Mouse (Mus musculus) lung, adult 2 months (tissue): ENCODE measurements around the gene Sulf2. TPM values are rescaled to one million over a fixed set of nuclear protein-coding genes. Genes with fewer than 3 reads are reported as not detected.

Experiments
- DNase-seq: peaks from one replicate; pipeline ENCODE4 v3.0.0; 2022
- H3K4me1 ChIP-seq: fragments of 200-500 bp; 2 replicates; pipeline ENCODE4 v1.6.1; 2011; ENCODE audit warnings: low read length; ENCODE audit not compliant: control insufficient read depth, insufficient read depth
- H3K4me3 ChIP-seq: fragments of 200-500 bp; replicated peaks from 2 replicates; pipeline ENCODE3; 2011; ENCODE audit warnings: low read depth, mild to moderate bottlenecking, control low read depth, low read length; ENCODE audit errors: extremely low read depth
- CTCF ChIP-seq: fragments of 200-500 bp; IDR thresholded peaks from 2 replicates; pipeline ENCODE4 v1.5.1; 2011; ENCODE audit warnings: mild to moderate bottlenecking, low read length, control low read depth; ENCODE audit not compliant: insufficient read depth
- POLR2A ChIP-seq: fragments of 200-500 bp; IDR thresholded peaks from 2 replicates; pipeline ENCODE4 v1.6.1; 2011; ENCODE audit warnings: low read depth, mild to moderate bottlenecking, control low read depth, low read length, borderline replicate concordance; ENCODE audit errors: extremely low read depth
- WGBS: fragments of 180-500 bp; shearing (Covaris S2); methylation state at CpG from one replicate; pipeline ENCODE4 v1.1.7; 2018; 5-methylcytosine and 5-hydroxymethylcytosine counted together
- polyA plus RNA-seq: library from polyadenylated mRNA; depleted of rRNA; stranded (reverse); fragments of >200 nt; gene quantifications from 2 replicates; pipeline ENCODE4 v1.2.3, GENCODE M21; 2012

Gene Sulf2
- polyA plus RNA-seq, 1 experiment, result 37.6 TPM

DNA sequence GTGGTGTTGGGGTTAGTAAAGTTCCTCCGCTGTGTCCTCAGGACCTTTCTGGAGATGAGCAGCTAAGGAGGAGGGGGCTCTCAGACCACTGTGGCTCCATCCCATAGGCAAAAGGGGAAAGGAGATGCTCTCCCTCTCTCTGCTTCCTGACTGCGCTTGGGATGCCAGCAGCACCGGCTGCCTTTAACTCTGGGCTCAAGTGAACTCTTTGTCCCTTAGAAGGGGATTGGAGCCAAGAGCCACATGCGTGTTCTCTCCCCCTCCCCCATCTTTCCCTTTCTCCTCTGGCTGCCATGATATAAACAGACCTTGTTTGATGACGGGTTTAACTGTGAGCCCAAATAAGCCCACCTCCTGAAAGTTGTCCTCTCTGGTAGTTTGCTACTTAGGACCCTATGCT lies 7.8 kb upstream of the Sulf2 start:
- Histone ChIP-seq H3K4me3 (no peak overlapping the region), H3K4me1 (no peaks in the 10 kb centered on the region)
- DNase-seq, result no peak
- 64% methylated on average over 5 of the region's 5 CpGs for WGBS
- TF ChIP-seq POLR2A (no peak), CTCF (no peak)

DNA sequence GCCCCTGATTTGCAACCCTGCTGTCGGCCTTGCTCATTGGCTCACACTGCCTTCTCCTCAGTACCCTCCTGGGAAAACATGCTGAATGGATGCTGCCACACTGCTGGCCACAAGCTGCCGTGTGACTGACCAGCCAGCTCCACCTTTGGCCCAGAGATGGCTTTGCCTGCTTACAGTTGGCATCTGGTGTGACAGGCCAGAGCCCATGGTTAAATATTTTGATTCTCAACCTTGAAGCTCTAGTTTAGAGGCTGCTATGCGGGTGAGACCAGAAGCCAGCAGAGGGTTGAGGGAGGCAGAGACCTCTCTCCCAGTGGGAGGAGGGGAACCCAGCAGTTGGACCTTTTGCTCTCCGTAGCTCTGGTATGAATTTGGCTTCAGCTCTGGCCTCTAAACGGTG lies 6.7 kb upstream of the Sulf2 start:
- no peaks in the 10 kb centered on the region for H3K4me1 ChIP-seq
- no peak overlapping the region for H3K4me3 ChIP-seq
- 74% methylated on average over 5 of the region's 5 CpGs for WGBS
- no peak for TF ChIP-seq POLR2A
- TF ChIP-seq CTCF, result no peak
- DNase-seq, result no peak

GRCm38 (mm10) chr2:166159276-166159675 lies 3.8 kb upstream of the Sulf2 start:
- DNase-seq, result no peak
- 89% methylated on average over 7 of the region's 7 CpGs for WGBS
- no peak for TF ChIP-seq CTCF
- TF ChIP-seq POLR2A, result no peak
- Histone ChIP-seq H3K4me3 (no peak overlapping the region), H3K4me1 (0 out of 2 replicates have a peak, but pooled peaks cover 2% of the 10 kb centered on the region)

- no peak for TF ChIP-seq CTCF
- TF ChIP-seq POLR2A, result no peak
- DNase-seq, result no peak
- Histone ChIP-seq H3K4me1 (peaks cover 3% of the 10 kb centered on the region; the same call in 1 of the 2 replicates), H3K4me3 (no peak overlapping the region)
- 85% methylated on average over 12 of the region's 12 CpGs for WGBS
Measured at GRCm38 (mm10) chr2:166157767-166158561, 2.5 kb upstream of the Sulf2 start.

- Histone ChIP-seq H3K4me3 (no peak overlapping the region), H3K4me1 (peaks cover 4% of the 10 kb centered on the region; the same call in 1 of the 2 replicates)
- TF ChIP-seq CTCF, result no peak
- TF ChIP-seq POLR2A, result no peak
- 66% methylated on average over 2 of the region's 2 CpGs for WGBS
- no peak for DNase-seq
Measured at GRCm38 (mm10) chr2:166157144-166157543, 1.7 kb upstream of the Sulf2 start.

- Histone ChIP-seq H3K4me1 (peaks cover 4% of the 10 kb centered on the region), H3K4me3 (no peak overlapping the region)
- no peak for TF ChIP-seq CTCF
- no peak for TF ChIP-seq POLR2A
- DNase-seq, result no peak
- WGBS, result 21% methylated on average over 12 of the region's 12 CpGs
Measured at GRCm38 (mm10) chr2:166156122-166156521, 659 bp upstream of the Sulf2 start.

DNA sequence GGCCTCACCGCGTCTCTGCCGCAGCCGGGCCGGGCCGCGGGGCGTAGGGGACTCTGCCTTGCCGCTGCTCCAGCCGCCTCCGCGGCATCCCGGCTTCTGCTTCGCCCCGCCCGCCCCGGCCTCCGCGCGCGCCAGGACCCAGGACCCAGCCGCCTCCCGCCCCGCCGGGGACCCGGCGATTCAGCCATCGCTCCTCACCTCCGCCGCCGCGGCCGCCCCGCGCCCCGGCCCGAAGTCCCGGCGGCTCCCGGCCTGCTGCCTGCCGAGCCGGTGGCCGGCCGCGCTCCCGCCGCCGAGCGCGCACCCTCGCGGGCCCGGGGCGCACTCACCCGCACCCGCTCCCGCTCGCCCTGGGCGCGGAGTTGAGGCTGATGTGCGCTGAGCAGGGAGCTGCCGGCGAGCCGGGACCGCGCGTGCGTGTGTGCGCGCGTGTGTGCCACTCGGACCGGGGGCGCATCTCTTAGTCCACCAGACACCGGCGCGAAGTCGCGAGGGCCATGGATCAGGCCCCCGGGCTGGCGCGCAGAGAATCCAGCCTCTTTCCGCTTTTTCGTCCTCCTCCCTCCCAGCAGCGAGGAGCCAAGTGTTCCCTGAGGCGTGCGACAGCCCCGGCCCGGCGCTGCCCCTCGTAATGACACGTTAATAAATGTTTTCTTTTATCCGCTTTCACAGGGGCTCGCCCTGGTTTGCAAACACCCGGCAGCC lies 562 bp downstream of the Sulf2 start:
- under 1% methylated on average over 72 of the region's 95 CpGs for WGBS
- peak overlapping the region; percentile 59 for H3K4me3 ChIP-seq
- peak; percentile 65 for DNase-seq

DNA sequence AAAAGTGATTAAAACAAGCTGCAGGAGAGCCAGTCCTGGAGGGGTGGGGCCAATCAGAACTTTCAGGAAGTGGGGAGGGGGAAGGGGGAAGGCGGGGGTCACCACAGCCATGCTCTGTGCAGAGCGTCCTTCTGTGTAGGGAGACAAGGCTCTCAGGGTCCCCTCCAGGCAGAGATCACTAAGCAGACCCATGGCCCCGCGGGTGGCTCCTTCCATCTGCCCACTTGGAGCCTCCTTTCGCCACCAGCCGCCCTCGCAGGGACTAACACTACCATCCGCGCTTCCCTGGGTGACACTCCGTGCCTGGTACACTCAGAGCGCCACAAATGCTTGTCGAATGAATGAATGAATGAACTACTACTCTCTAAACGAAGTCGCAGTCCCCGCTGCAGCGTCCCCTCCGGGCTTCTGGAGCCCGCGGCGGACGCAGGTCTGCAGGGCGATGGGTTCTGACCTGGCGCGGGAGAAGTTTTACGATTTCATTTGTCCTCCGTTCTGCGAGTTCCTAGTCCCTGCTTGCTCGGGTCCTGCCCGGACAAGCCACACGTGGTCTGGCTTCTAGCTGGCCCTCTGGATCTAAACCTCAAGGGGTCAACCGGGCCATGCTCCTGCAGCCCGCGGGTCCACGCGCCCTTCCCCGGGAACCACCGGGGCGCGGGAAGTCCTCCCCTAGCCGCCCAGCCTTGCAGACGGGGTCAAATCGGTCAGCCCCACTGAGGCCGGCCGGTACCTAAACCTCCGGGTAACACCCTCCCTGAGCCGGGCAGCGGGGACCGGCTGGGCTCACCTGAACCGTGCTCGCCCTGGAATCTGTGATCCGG lies 1.4 kb downstream of the Sulf2 start:
- TF ChIP-seq CTCF (no peak), POLR2A (no peak)
- Histone ChIP-seq H3K4me1 (peaks cover 4% of the 10 kb centered on the region), H3K4me3 (peak overlapping the region; percentile 15)
- WGBS, result under 1% methylated on average over 51 of the region's 51 CpGs
- DNase-seq, result peak; percentile 54

More for the DNA sequence above, 562 bp downstream of the Sulf2 start:
- TF ChIP-seq CTCF, result no peak
- no peak for TF ChIP-seq POLR2A
- H3K4me1 ChIP-seq, result peaks cover 4% of the 10 kb centered on the region

DNA sequence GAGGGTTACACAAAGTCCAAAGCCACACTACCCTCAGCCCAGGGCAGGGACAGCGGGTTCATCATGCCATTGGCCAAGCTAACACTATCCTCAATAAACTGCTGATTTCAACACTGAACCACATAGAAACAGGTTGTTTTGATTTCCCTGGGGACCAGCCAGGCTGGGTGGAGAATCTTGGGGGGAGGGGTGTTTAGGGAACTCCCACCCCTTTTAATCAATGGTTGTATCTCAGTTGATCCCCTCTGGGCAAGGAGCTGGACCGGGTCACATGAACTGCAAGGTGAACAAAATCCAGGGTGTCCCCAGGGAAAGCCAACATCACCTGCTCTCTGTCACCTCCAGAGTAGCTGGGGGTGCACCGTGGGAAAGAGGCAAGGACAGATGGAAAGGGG lies 2.1 kb downstream of the Sulf2 start:
- no peak for TF ChIP-seq POLR2A
- TF ChIP-seq CTCF, result no peak
- Histone ChIP-seq H3K4me1 (peaks cover 4% of the 10 kb centered on the region), H3K4me3 (no peak overlapping the region)
- WGBS, result 34% methylated on average over 3 of the region's 3 CpGs
- DNase-seq, result peak; percentile 31
